ENCODE assay signal across 7 mouse cellular contexts in the genomic region with DNA sequence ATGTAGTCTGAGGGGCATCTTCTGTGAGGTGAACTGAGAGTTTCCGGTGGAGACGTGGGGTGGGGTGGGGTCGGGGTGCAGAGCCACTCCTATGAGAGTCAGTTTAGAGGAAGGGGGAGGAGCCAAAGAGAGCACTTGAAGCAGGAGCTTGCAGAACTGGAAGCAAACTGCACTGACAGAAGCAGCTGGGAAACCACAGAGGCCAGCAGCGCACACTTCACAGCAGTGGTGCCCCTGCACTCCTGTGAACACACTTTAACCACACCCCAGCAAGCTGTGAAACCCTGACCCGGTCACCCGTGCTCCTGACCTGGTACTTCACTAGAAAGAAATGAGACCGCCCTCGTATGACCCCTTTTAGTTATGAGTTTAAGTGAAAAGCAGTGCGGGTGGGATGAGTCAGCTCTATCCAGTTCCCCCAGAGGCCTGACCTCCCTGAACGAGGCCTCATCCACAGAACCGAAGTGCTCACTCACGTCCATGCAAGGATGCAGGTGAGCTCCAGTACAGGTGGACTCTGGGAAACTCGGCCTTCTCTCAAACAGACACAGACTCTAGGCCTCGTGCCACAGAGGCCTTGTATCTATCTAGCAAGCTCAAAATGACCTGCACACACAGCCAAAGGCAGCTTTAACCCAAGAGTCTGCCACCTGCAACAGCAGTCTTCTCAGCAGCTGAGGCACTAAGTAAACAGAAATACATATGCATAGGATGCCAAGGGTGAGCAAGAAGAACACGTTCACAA. TPM values are rescaled to one million over a fixed set of nuclear protein-coding genes. Genes with fewer than 3 reads are reported as not detected.
DNase-seq lines count a peak whose midpoint lies in the region; ATAC-seq lines count a peak whose summit lies in the region.

No protein-coding gene starts in this region.

- H3K4me1 ChIP-seq in intestine, embryonic 16.5 days (ENCODE audit: control insufficient read depth, insufficient read depth, low read length) = peaks cover 45% of the 10 kb centered on the region
- peaks cover 23% of the 10 kb centered on the region for H3K4me1 ChIP-seq in forebrain, embryonic 15.5 days

- WGBS in intestine, embryonic 16.5 days = 55% methylated on average over 15 of the region's 15 CpGs
- WGBS in forebrain, embryonic 15.5 days = 77% methylated on average over 15 of the region's 15 CpGs

- H3K27ac ChIP-seq in intestine, embryonic 16.5 days (ENCODE audit: low read length) = no peak overlapping the region
- no peak overlapping the region for H3K27ac ChIP-seq in forebrain, embryonic 15.5 days (replicated peaks)

- no peak overlapping the region for H3K4me3 ChIP-seq in intestine, embryonic 16.5 days (ENCODE audit: low read length)
- no peak overlapping the region for H3K4me3 ChIP-seq in forebrain, embryonic 15.5 days

- H3K4me2 ChIP-seq in intestine, embryonic 16.5 days (ENCODE audit: low read depth, low read length) = peak overlapping the region; percentile 19; the same call in 1 of the 2 replicates
- H3K4me2 ChIP-seq in forebrain, embryonic 15.5 days (replicated peaks) = no peak overlapping the region

- peaks cover 18% of the 10 kb centered on the region for H3K36me3 ChIP-seq in intestine, embryonic 16.5 days (ENCODE audit: control insufficient read depth, insufficient read depth, low read length)
- peaks cover 9% of the 10 kb centered on the region; the same call in 1 of the 2 replicates for H3K36me3 ChIP-seq in forebrain, embryonic 15.5 days

- ATAC-seq in intestine, embryonic 16.5 days = no peak
- ATAC-seq in megakaryocyte, adult 5-6 weeks (ENCODE audit: poor library complexity, severe bottlenecking) = peak; percentile 59
- ATAC-seq in forebrain, embryonic 15.5 days (replicated peaks) = no peak

- 0 out of 2 replicates have a peak, but pooled peaks cover 4% of the 10 kb centered on the region for H3K9me3 ChIP-seq in intestine, embryonic 16.5 days (ENCODE audit: control insufficient read depth, low read length)
- no peaks in the 10 kb centered on the region for H3K9me3 ChIP-seq in forebrain, embryonic 15.5 days

- DNase-seq in 416B (ENCODE audit: low read depth) = peak; percentile 80
- peak; percentile 89 for DNase-seq in CD4-positive helper T cell, adult 2 months (ENCODE audit: low read depth, low spot score)
- DNase-seq in layer of hippocampus, adult 9-11 months = no peak
- no peak for DNase-seq in frontal cortex, postnatal 10 days (ENCODE audit: low spot score in 2 of 2)

- H3K9ac ChIP-seq in intestine, embryonic 16.5 days (ENCODE audit: low read depth, low read length) = no peak overlapping the region
- no peak overlapping the region for H3K9ac ChIP-seq in forebrain, embryonic 15.5 days (replicated peaks)

- no peaks in the 10 kb centered on the region for H3K27me3 ChIP-seq in intestine, embryonic 16.5 days (replicated peaks; ENCODE audit: control insufficient read depth, insufficient read depth, low read length)
- peaks cover 4% of the 10 kb centered on the region; the same call in 1 of the 2 replicates for H3K27me3 ChIP-seq in forebrain, embryonic 15.5 days

RNA-seq across cellular contexts. Expression of a gene that starts 7.1 kb away (rescaled TPM):
- polyA plus RNA-seq in intestine, embryonic 16.5 days (2015; fragmentation: Nextera tagmentation; extraction: Ambion mirVana) = 4.8 and 5.6 TPM in 2 replicates
- 25.3 and 25.7 TPM in 2 replicates for total RNA-seq in megakaryocyte, adult 5-6 weeks (2015)
- 24.9 and 27.4 TPM in 2 replicates for total RNA-seq in megakaryocyte, adult 5-6 weeks (2017)
- 4.6 and 5.3 TPM in 2 replicates for polyA plus RNA-seq in forebrain, embryonic 15.5 days (2015; fragmentation: Nextera tagmentation; extraction: Ambion mirVana)

Comparison
In these comparisons a context has a peak if more than half of its experiments do, and no peak if none do; other contexts are left out.
1. DNase-seq: peak in 416B (single experiment) and CD4-positive helper T cell, adult 2 months (single experiment); none in layer of hippocampus, adult 9-11 months (single experiment) and frontal cortex, postnatal 10 days (0 of 2).